ENCODE assay signal across 29 mouse cellular contexts in the genomic region with DNA sequence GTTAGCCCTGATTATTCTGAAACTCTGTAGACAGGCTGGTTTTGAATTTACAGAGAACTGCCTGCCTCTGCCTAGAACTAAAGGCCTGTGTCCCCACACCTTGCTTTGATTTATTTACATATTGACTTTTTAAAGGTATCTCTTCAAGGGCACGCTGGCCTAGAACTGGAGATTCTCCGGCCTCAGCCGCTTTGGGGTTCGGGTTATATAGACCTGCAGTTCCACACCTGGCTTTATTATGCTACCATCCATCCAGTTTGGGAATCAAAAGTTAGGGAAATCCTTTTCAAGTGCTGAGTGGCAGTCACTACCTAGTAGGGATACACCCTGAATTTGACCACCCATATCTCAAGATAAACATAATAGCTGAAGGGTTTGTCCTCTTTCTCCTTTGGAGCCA. TPM values are rescaled to one million over a fixed set of nuclear protein-coding genes. Genes with fewer than 3 reads are reported as not detected.
"Had no signal": no experiment of that assay in that cellular context is flagged by ENCODE, and none has a peak within 500 bp of the region (broad histone marks: within the 10 kb centered on the region; RNA-seq: fewer than 3 reads in every experiment).

No protein-coding gene starts in this region.

- DNase-seq: cerebellum, adult 9-11 months; cerebellum, postnatal 10 days; cerebellum, postnatal 25 days; embryo, embryonic 11 days; forebrain, postnatal 0 days; gastrocnemius, adult 2 months; gastrocnemius, postnatal 10 days; gastrocnemius, postnatal 14 days; gastrocnemius, postnatal 25 days; gastrocnemius, postnatal 36 days; heart, adult 11 months; heart, adult 18-20 months; heart, adult 2 months had no signal

- H3K9me3 ChIP-seq: embryonic facial prominence, embryonic 10.5 days; embryonic facial prominence, embryonic 12.5 days; embryonic facial prominence, embryonic 13.5 days; embryonic facial prominence, embryonic 15.5 days; forebrain, embryonic 10.5 days; forebrain, embryonic 12.5 days; forebrain, embryonic 13.5 days; forebrain, embryonic 15.5 days; heart, embryonic 10.5 days had no signal

- H3K27ac ChIP-seq: embryonic facial prominence, embryonic 10.5 days; embryonic facial prominence, embryonic 12.5 days; embryonic facial prominence, embryonic 13.5 days; embryonic facial prominence, embryonic 15.5 days; forebrain, embryonic 10.5 days; forebrain, embryonic 12.5 days; forebrain, embryonic 13.5 days; forebrain, embryonic 15.5 days; gastrocnemius, adult 2 months; heart, adult 2 months; heart, embryonic 10.5 days had no signal

- H3K36me3 ChIP-seq: embryonic facial prominence, embryonic 10.5 days; embryonic facial prominence, embryonic 12.5 days; embryonic facial prominence, embryonic 13.5 days; embryonic facial prominence, embryonic 15.5 days; forebrain, embryonic 12.5 days; forebrain, embryonic 15.5 days; heart, embryonic 10.5 days had no signal

- H3K27me3 ChIP-seq: embryonic facial prominence, embryonic 12.5 days; embryonic facial prominence, embryonic 13.5 days; embryonic facial prominence, embryonic 15.5 days; forebrain, embryonic 13.5 days; forebrain, embryonic 15.5 days had no signal

- H3K9ac ChIP-seq: embryonic facial prominence, embryonic 12.5 days; embryonic facial prominence, embryonic 13.5 days; embryonic facial prominence, embryonic 15.5 days; forebrain, embryonic 12.5 days; forebrain, embryonic 13.5 days; forebrain, embryonic 15.5 days; forebrain, postnatal 0 days had no signal

- H3K4me1 ChIP-seq: embryonic facial prominence, embryonic 10.5 days; embryonic facial prominence, embryonic 12.5 days; embryonic facial prominence, embryonic 13.5 days; embryonic facial prominence, embryonic 15.5 days; forebrain, embryonic 12.5 days; forebrain, embryonic 13.5 days; forebrain, embryonic 15.5 days; heart, embryonic 10.5 days had no signal

- H3K4me3 ChIP-seq: embryonic facial prominence, embryonic 10.5 days; embryonic facial prominence, embryonic 12.5 days; embryonic facial prominence, embryonic 13.5 days; embryonic facial prominence, embryonic 15.5 days; erythroblast, embryonic 14.5 days; forebrain, embryonic 10.5 days; forebrain, embryonic 12.5 days; forebrain, embryonic 13.5 days; forebrain, embryonic 15.5 days; gastrocnemius, adult 2 months; heart, adult 2 months; heart, embryonic 10.5 days had no signal

RNA-seq across cellular contexts. Expression of a gene that starts 42.8 kb away (rescaled TPM):
- total RNA-seq: common myeloid progenitor, adult 5-6 weeks; gastrocnemius, adult 18-20 months; gastrocnemius, adult 2 months; gastrocnemius, adult 8-10 months; gastrocnemius, postnatal 10 days; gastrocnemius, postnatal 14 days; gastrocnemius, postnatal 25 days; gastrocnemius, postnatal 36 days; gastrocnemius, postnatal 4 days; granulocyte monocyte progenitor cell, adult 5-6 weeks; heart, adult 18-20 months; heart, adult 2 months had no signal
- polyA plus RNA-seq: erythroblast, embryonic 14.5 days; gonadal fat pad, adult 2 months; heart, adult 2 months had no signal
